Mouse (Mus musculus): Measurements from ENCODE around the gene Erc2. TPM values are rescaled to one million over a fixed set of nuclear protein-coding genes. Genes with fewer than 3 reads are reported as not detected.

Gene Erc2
- polyA plus RNA-seq, 1 experiment = 2.3 TPM

DNA sequence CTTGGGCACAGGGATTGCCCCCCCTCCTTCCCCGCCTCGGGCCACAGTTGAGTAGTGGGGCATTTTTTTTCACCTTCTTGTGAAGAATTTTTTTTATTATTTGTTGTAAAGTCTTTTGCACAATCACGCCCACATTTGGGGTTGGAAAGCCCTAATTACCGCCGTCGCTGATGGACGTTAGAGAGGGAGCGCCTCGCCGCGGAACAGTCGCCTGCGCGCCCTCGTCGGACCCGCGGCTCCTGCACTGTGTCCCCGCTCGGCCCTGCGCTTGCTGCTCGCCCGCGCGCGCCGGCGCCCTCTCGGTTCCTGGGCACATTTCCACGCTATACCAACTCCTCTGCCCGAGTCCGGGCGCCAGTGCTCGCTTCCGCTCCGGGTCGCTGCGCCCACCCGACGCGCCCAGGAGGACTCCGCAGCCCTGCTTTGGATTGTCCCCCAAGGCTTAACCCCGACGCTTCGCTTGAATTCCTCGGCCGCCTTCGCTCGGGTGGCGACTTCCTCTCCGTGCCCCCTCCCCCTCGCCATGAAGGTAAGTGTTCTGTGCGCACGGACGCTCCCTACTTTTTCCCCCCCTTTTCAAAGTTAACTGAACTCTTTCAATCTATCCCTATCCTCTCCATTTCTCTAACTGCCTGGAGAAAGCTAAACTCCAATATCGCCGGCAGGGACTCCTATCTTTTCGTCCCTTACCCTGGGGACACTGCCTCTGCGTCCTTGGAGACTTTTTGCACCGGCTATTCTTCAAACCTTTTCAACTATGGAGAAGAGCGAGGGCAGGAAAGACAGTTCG is 883.6 kb downstream of the Erc2 start:
- DNase-seq (ENCODE audit: low read depth, low spot score) = no peak
- 1% methylated on average over 62 of the region's 62 CpGs for WGBS

DNA sequence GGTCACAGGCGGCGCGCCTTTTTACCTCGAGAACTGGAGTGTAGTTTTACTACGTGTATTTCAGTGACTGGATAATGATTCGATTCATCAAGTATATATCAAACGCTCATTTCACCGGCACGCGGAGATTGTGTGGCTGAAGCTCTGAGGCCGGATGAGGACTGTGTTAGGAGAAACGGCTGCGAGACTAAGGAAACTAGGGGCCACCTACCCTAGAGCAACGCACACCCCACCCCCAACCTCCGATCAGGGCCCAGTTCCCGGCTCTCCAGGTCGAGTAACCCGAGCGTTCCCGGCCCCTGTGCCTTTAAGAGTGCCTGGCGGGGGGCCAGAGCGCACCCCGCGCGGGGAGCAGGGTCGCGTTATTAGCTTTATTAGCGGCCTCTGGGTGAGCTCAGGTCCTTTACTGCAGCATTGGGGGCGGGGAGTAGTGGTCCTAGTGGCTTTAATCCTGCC is 884.2 kb downstream of the Erc2 start:
- DNase-seq (ENCODE audit: low read depth, low spot score) = no peak
- under 1% methylated on average over 29 of the region's 29 CpGs for WGBS

DNA sequence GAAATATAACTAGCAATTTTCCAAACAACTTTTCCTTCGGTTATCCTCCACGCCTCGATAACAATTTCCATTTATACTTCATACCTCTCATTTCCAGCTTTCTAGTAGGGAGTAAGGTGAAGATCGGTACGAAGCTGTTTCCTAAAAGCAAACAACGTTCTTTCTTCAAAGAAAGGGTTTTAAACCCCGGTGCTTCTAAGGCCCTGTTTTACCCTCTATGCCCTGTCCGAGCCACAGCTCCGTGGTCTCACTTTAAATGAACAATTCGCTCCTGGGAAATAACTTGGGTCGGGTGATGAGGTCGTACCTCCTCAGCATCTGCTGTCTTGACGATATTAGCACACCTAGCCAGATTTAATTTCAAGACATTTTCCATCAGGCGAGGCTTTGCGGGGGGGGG is 884.8 kb downstream of the Erc2 start:
- 1% methylated on average over 15 of the region's 15 CpGs for WGBS
- no peak for DNase-seq (ENCODE audit: low read depth, low spot score)

DNA sequence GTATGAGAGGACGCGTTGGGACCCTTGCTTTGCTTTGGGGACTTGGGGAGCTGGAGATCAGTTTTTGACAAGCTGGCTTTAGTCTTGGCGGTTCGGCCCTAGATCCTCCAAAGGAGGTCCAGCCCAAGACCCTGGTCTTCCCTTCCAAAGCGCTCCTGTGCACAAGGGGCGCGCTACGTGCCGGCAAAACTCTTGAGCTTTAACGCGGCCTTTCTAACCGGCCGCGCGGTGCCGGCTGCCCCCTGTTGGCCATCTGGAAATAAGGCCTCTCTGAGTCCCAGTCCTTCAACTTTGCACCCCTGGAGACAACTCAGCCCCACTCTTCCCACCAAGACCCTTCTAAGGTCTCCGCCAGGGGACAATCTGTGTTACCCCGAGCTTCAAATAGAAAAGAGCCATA is 885.2 kb downstream of the Erc2 start:
- no peak for DNase-seq (ENCODE audit: low read depth, low spot score)
- WGBS = 4% methylated on average over 18 of the region's 18 CpGs

DNA sequence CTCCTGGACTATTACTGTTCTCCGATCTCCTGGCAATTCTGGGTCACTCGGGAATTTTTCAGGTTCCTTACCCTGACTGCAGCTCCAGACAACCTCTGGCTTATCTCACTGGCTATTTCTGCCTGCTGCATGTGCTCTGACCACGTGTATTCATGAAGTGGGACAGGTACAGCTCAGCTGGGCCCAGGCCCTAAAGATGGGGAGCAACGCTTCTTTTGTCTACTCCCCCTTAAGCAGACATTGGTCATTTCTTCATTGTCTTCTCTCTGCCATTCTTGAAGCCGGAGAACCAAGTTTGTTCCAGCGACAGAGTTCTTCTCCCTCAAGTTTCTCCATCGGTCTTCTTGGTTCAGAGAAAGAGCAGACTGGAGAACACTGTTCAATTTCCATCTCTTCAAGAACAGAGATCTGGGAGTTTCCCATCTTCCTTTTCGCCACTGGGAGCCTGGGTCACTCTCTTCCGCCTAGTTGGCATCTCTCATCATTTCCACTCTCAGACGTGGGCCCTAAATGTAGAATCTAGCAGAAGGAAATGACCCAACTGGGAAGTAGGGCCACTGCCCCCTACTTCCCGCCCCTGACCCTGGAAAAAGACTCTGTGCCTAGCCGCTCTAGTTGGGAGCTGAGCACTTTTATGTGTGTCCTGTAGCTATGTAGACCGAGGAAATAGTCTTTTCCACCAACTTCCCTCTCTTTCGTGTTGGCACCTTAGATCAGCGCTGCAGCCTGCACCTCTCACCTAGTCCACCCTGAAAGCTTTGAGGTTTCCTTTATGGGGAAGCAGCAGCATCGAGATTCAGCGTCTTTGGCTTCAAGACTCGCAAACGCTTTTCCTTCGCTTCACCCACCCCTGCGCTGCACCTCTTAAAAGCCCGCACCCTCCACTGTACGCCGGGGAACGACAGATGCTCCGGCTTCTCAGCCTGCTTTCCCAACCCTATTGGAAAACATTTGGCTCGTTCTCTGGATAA is 886.3 kb downstream of the Erc2 start:
- DNase-seq (ENCODE audit: low read depth, low spot score) = no peak
- 41% methylated on average over 27 of the region's 27 CpGs for WGBS

DNA sequence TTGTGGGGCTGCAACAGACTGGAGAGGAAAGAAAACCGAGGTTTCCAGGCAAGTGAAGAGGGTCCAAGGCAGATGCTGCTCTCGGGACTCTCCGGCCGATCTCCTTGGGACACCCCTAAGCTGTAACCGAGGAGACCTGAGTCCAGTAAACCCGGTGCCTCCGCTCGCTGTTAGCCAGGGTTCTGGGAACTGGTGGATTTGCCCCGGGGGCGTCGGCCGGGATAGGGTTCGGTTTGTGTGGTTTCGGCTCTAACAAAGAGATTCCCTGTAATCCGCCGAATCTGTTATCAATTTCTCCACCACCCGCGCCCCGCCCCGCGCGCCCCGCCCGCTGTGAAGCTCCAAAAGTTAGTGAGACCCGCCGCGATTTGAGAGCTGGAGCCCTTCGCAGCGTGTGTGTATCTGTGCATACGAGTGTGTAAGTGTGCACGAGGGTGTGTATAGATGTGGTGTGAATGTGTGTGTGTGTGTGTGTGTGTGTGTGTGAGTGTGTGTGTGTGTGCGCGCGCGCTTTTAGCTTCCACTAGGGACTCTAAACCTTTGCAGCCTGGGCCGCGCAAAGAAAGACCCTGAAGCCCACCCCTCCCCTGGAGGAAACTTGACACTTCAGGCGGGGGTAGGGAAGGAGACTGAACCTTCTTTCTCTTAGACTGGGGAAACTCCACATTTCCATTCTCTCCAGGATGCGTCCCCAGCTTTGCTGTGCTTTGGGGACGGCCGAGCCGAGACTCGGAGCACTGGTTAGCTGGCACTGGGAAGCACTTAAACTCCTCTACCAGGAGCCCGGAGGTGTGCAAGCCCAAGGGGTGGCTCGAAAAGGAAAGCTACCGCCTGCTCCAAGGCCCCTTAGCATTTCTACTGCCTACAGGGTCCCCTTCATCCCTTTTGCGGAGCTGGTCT is 887.5 kb downstream of the Erc2 start:
- DNase-seq (ENCODE audit: low read depth, low spot score) = no peak
- WGBS = 11% methylated on average over 47 of the region's 47 CpGs

DNA sequence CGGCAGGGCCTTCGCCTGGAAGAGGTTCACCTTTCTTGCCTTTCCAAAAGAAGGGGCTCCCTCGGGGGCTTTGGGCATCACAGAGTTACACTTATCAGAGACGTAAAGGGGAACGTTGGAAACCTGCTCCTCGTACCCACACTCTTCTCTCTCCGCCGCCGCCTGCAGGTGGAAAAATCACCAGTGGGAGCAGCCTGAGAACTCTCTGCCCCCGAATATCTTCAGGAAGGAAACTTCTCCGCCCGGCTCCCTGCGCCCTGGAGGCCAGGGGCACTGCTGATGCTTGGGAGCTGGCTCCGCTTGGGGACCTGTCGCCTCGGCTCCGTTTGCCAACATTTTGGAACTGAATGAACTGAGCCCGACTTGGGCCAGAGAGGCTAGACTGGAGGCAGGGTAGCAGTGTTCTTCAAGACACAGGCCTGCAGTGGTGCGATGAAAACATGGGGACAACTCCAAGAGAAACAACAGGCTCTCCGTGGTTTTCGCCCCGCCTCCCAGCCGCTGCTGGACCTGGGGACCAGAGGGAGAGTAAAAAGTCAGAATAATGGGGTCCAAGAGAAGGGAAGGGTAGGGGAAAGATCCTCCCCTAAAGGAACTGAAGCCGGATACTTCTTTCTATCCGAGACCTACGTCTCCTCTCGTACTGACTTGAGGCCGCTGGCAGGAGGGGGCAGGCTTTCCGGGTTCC is 888.3 kb downstream of the Erc2 start:
- DNase-seq (ENCODE audit: low read depth, low spot score) = no peak

DNA sequence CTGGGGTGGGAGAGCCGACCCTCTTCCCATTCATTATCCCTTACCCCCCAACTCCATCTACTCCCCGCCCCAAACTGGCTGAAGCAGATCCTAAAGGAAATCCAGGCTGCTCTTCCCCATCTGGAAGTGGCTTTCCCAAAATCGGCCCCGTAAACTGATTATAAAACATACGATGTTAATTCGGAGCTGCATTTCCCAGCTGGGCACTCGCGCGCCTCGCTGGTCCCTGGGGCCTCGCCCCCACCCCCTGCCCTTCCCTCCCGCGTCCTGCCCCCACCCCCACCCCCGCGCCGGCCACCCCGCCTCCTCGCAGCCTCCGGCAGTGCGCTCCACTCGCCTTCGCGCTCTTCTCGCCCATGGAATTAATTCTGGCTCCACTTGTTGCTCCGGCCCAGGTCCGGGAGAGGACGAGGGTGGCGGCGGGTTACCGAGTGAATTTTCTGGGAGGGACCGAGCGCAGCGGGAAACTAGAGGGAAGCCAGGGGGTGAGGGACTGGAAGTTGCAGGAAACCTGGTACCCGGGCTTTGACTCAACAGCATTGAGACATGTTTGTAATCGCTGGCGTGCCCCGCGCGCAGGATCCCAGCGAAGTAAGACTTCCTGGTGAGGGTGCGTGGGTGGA is 888.9 kb downstream of the Erc2 start:
- no peak for DNase-seq (ENCODE audit: low read depth, low spot score)
- 4% methylated on average over 41 of the region's 41 CpGs for WGBS

More for the DNA sequence above, 888.3 kb downstream of the Erc2 start:
- 16% methylated on average over 29 of the region's 29 CpGs for WGBS

DNA sequence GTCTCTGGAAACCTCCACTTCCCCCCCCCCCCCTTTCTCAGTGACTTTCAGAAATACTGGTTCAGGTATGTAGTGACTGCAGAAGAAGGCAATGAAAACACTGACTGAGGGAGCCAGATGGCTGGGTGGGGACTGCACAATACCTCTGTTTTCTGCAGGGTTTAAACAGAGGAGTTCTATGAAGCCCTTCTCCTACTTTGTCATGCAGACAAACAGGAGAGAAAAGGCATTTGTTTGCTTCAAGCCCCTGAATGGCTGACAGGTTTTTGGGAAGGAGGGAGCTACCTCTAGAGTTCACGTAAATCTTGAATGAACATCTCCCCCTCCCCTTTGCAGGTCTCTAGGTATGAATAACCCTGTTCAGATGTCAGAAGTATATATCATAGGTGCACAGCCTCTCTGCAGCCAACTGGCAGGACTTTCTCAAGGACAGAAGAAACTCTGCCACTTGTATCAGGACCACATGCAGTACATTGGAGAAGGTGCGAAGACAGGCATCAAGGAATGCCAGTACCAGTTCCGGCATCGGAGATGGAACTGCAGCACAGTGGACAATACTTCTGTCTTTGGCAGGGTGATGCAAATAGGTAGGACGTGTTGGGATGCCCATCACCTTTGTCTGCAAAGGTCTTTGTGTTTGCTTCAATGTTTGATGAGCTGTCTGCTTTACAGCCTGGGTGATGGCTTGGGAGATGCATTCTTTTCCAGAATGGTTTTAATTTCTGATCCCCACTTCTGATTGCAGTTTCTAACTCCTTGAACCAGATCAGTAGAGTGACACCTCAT is 890.8 kb downstream of the Erc2 start:
- no peak for DNase-seq (ENCODE audit: low read depth, low spot score)

DNA sequence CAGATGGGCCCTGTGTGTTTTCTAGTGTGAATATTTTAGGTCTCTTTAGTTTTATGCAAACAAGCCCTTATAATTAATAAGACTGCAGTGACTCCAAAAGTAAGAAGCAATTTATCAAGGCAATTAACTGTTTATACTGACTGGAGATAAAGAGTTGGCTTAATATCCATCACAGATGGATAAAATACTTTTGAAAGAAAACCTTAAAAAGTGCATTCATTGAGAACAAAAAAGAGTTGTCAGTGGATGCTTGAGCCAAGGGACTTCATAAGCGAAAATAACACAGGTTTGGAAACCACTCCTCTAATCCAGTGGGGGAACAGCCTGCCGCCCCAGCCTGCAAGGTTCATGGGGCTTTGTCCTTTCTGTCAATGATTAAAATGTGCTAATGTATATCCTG is 891.9 kb downstream of the Erc2 start:
- 60% methylated on average over 2 of the region's 2 CpGs for WGBS
- DNase-seq (ENCODE audit: low read depth, low spot score) = no peak

More for the DNA sequence above, 890.8 kb downstream of the Erc2 start:
- 85% methylated on average over 5 of the region's 5 CpGs for WGBS

DNA sequence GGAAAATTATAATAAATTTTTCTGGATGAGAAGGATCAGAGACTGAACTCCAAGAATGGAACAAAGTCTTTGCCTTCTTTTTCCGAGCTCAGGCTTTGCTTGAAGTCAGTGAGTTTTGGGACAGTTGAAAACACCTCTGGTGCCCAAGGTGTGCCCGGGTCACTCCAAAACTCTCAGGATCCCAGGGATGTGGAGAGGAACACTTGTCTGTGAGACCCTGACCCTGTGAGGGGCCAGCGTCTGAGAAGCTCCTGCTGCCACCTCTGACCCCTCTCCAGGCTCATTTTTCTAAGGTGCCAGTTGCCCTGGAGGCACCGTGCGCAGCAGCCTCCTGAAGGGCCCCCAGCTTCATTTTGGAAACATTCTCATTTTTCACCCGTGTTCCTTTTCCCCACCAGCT is 893.1 kb downstream of the Erc2 start:
- 74% methylated on average over 6 of the region's 6 CpGs for WGBS
- DNase-seq (ENCODE audit: low read depth, low spot score) = no peak

DNA sequence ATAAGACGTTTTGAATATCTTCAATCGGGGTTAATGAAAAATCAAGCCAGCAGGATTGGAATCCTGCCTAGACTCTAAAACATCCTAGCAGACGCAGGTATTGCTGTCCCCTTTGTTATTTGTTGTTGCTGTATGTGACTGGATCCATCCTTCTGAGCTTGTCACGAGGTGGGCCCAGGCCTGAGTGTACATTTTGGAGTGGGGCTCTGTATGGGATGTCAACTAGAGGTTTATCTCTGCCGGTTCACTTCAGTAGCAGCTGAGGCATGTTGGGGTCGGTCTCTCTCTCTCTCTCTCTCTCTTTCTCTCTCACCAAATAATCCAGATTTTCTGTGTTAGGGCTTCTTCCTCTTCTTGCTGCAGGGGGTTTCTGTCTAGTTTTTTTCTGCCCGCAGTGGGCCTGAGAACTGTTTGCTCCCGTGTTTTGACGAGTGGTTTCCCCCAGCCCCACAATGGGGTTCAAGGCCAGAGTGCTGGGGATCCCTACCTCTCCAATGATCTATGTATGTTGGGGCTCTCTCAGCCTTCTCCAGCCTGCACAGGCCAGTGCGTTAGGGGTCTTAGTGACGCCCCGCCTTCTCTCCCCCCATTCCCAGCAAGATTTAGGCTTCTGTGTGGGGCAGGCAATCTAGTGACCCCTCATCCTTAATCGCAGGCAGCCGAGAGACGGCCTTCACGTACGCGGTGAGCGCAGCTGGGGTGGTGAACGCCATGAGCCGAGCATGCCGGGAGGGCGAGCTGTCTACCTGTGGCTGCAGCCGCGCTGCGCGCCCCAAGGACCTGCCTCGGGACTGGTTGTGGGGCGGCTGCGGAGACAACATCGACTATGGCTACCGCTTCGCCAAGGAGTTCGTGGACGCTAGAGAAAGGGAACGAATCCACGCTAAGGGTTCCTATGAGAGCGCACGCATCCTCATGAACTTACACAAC is 895.7 kb downstream of the Erc2 start:
- no peak for DNase-seq (ENCODE audit: low read depth, low spot score)
- WGBS = 87% methylated on average over 39 of the region's 39 CpGs

DNA sequence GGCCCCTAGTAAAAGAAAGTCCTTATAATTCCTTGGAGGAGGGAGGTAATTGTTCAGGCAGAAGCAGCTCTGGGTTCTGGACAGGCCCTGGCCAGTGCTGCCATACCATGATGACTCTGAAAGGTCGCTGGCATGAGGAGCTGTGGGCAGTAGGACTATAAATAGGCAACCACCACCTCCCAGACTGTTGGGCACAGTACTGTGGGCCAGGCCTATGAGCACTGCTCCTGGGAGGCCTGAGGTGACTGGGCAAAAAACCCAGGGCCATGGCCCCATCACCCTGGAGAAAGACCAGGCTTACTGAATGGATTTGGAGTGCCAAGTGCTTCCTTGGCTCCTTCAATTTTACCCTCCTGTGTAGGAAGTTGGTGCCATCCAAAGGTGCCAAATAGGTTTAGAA is 898.9 kb downstream of the Erc2 start:
- no peak for DNase-seq (ENCODE audit: low read depth, low spot score)
- 71% methylated on average over 1 of the region's 1 CpGs for WGBS

DNA sequence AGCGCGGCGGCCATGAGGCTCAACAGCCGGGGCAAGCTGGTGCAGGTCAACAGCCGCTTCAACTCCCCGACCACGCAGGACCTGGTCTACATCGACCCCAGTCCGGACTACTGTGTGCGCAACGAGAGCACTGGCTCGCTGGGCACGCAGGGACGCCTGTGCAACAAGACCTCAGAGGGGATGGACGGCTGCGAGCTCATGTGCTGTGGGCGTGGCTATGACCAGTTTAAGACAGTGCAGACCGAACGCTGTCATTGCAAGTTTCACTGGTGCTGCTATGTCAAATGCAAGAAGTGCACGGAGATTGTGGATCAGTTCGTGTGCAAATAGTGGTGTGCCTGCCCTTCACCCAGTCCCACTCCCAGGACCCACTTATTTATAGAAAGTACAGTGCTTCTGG is 900.4 kb downstream of the Erc2 start:
- 83% methylated on average over 21 of the region's 21 CpGs for WGBS

DNA sequence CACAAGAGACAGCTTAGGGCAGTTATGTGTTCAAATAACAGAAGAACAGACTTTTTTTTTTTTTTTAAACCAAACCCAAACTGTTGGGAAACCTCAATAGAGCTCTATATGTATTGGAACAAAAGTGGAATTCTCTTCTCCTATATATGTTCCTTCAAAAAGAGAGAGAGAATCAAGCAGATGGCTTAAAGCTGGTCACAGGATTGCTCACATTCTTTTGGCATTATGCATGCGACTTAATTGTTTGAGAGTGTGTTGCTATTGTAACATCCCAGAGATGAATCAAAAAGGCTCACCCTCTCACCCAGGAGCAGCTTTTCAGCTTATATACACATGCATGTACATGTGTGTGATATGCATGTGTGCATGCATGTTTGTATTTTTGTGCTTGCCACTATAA is 903.3 kb downstream of the Erc2 start:
- DNase-seq (ENCODE audit: low read depth, low spot score) = no peak
- 65% methylated on average over 1 of the region's 1 CpGs for WGBS

More for the DNA sequence above, 900.4 kb downstream of the Erc2 start:
- DNase-seq (ENCODE audit: low read depth, low spot score) = no peak
